Mouse (Mus musculus): ENCODE measurements around the gene Dntt. TPM values are rescaled to one million over a fixed set of nuclear protein-coding genes. Genes with fewer than 3 reads are reported as not detected.

The Dntt gene
- total RNA-seq, 1 experiment, result not detected

DNA sequence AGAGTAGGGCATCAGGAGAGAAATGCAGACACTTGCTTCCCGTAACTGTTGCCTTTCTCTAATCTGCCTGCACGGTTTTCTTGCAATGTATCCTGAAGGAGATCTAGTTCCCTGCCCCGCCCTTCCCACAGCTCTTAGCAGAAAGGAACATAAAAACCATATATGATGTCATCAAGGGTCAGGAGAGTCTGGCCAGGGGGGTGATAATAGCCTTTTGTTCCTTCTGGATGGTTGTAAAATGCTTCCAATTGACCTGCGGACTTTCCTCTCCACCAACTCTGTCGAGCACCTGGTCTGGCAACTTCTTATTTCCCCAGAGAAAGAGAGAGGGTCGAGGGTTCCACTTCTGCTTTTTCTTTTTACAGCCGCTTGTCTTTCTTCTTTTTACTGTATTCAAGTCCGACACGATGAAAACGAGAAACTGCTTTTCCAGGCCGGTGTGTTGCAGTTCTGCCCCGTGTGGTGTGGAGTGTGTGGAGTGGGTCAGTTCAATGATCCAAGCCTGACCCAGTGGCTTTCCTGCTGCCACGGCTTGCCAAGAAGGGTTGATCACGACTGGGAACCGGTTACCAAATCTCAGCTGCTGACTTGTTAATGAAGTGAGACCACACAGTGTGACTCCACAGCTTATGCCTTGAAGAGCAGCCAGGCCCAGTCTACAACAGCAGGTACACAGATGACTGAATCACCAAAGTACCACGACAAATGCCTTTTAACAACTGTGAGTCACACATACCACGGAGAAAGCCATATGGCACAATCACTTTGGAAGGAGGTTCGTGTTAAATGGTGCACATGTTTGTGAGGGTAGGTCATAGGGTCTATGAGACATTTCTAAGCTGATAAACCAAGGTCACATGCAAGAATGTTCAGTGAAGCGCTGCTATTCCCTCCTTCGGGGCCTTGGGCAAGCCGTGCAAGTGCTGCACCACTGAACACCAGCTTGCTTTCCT lies 33.4 kb upstream of the Dntt start:
- Histone ChIP-seq H3K9me3 (ENCODE audit: control insufficient read depth, insufficient read depth, low read depth, low read length) (0 out of 2 replicates have a peak, but pooled peaks cover under 1% of the 10 kb centered on the region), H3K4me3 (ENCODE audit: insufficient read depth in 1 of 2, low read depth in 1 of 2, low read length in 2 of 2, poor library complexity in 1 of 2, severe bottlenecking in 1 of 2) (no peak overlapping the region), H3K9ac (ENCODE audit: insufficient read depth, low read depth, low read length, poor library complexity, severe bottlenecking) (no peak overlapping the region), H3K36me3 (ENCODE audit: control insufficient read depth, insufficient read depth, low read length, poor library complexity, severe bottlenecking) (no peaks in the 10 kb centered on the region), H3K4me1 (ENCODE audit: control insufficient read depth in 2 of 2, insufficient read depth in 2 of 2, low read length in 2 of 2, poor library complexity in 1 of 2) (peaks cover 7 to 14% of the 10 kb centered on the region in 2 experiments; a peak in 3 of 4 replicates), H3K27ac (ENCODE audit: insufficient read depth, low read depth, low read length, poor library complexity, severe bottlenecking) (no peak overlapping the region)
- in situ Hi-C loops (cut with MboI; ENCODE audit: low sequenced_read_pairs in 2 of 2, unreplicated experiment in 2 of 2), result no loop called here
- TF ChIP-seq HCFC1 (IDR thresholded peaks at IDR 0.05; ENCODE audit: borderline replicate concordance, insufficient read depth, low read length), result no peak
- no peak for TF ChIP-seq CHD2 (IDR thresholded peaks at IDR 0.05; ENCODE audit: low read depth, low read length)
- no peak for TF ChIP-seq MAFK (IDR thresholded peaks at IDR 0.05; ENCODE audit: insufficient read depth, low read depth, low read length)
- TF ChIP-seq ZC3H11A (IDR thresholded peaks at IDR 0.05; ENCODE audit: borderline replicate concordance, low read depth, low read length), result no peak
- no peak for TF ChIP-seq ZNF384 (IDR thresholded peaks at IDR 0.05; ENCODE audit: low read depth, low read length)
- DNase-seq (ENCODE audit: low read depth, low spot score), result no peak

DNA sequence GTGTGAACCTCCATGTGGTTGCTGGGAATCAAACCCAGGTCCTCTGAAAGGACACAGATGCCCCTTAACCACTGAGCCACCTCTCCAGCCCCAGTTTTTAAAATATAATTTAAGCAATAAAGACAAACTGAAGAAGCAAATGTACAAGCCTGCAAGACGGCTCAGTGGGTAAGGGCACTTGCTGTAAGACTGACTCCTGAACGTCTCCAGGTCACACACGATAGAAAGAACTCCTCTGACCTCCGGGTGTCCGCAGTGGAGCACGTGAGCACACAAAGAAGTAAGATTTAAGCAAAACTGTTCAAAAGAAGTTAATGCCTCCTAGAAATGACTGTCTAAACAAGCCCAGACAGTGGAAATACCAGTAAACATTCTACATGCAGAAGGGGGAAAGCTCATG lies 32.4 kb upstream of the Dntt start:
- H3K9me3 ChIP-seq (ENCODE audit: control insufficient read depth, insufficient read depth, low read depth, low read length), result 0 out of 2 replicates have a peak, but pooled peaks cover 1% of the 10 kb centered on the region
- TF ChIP-seq CHD2 (IDR thresholded peaks at IDR 0.05; ENCODE audit: low read depth, low read length) (no peak), ZC3H11A (IDR thresholded peaks at IDR 0.05; ENCODE audit: borderline replicate concordance, low read depth, low read length) (no peak), MAFK (IDR thresholded peaks at IDR 0.05; ENCODE audit: insufficient read depth, low read depth, low read length) (no peak), HCFC1 (IDR thresholded peaks at IDR 0.05; ENCODE audit: borderline replicate concordance, insufficient read depth, low read length) (no peak), ZNF384 (IDR thresholded peaks at IDR 0.05; ENCODE audit: low read depth, low read length) (no peak)
- no peak overlapping the region for H3K9ac ChIP-seq (ENCODE audit: insufficient read depth, low read depth, low read length, poor library complexity, severe bottlenecking)
- no peaks in the 10 kb centered on the region for H3K36me3 ChIP-seq (ENCODE audit: control insufficient read depth, insufficient read depth, low read length, poor library complexity, severe bottlenecking)
- no peak for DNase-seq (ENCODE audit: low read depth, low spot score)
- H3K27ac ChIP-seq (ENCODE audit: insufficient read depth, low read depth, low read length, poor library complexity, severe bottlenecking), result no peak overlapping the region
- peaks cover 7 to 14% of the 10 kb centered on the region in 2 experiments; a peak in 3 of 4 replicates for H3K4me1 ChIP-seq (ENCODE audit: control insufficient read depth in 2 of 2, insufficient read depth in 2 of 2, low read length in 2 of 2, poor library complexity in 1 of 2)
- H3K4me3 ChIP-seq (ENCODE audit: insufficient read depth in 1 of 2, low read depth in 1 of 2, low read length in 2 of 2, poor library complexity in 1 of 2, severe bottlenecking in 1 of 2), result no peak overlapping the region
- in situ Hi-C loops (cut with MboI; ENCODE audit: low sequenced_read_pairs in 2 of 2, unreplicated experiment in 2 of 2), result no loop called here

GRCm38 (mm10) chr19:40998469-40999170 lies 30.5 kb upstream of the Dntt start:
- in situ Hi-C loops (cut with MboI; ENCODE audit: low sequenced_read_pairs in 2 of 2, unreplicated experiment in 2 of 2), result no loop called here
- DNase-seq (ENCODE audit: low read depth, low spot score), result no peak
- peaks cover 7 to 14% of the 10 kb centered on the region in 2 experiments; a peak in 3 of 4 replicates for H3K4me1 ChIP-seq (ENCODE audit: control insufficient read depth in 2 of 2, insufficient read depth in 2 of 2, low read length in 2 of 2, poor library complexity in 1 of 2)
- H3K4me3 ChIP-seq (ENCODE audit: insufficient read depth in 1 of 2, low read depth in 1 of 2, low read length in 2 of 2, poor library complexity in 1 of 2, severe bottlenecking in 1 of 2), result no peak overlapping the region
- no peaks in the 10 kb centered on the region for H3K36me3 ChIP-seq (ENCODE audit: control insufficient read depth, insufficient read depth, low read length, poor library complexity, severe bottlenecking)
- H3K9ac ChIP-seq (ENCODE audit: insufficient read depth, low read depth, low read length, poor library complexity, severe bottlenecking), result no peak overlapping the region
- TF ChIP-seq CHD2 (IDR thresholded peaks at IDR 0.05; ENCODE audit: low read depth, low read length), result no peak
- no peak for TF ChIP-seq ZC3H11A (IDR thresholded peaks at IDR 0.05; ENCODE audit: borderline replicate concordance, low read depth, low read length)
- TF ChIP-seq HCFC1 (IDR thresholded peaks at IDR 0.05; ENCODE audit: borderline replicate concordance, insufficient read depth, low read length), result no peak
- TF ChIP-seq ZNF384 (IDR thresholded peaks at IDR 0.05; ENCODE audit: low read depth, low read length), result no peak
- no peak for TF ChIP-seq MAFK (IDR thresholded peaks at IDR 0.05; ENCODE audit: insufficient read depth, low read depth, low read length)
- 0 out of 2 replicates have a peak, but pooled peaks cover 1% of the 10 kb centered on the region for H3K9me3 ChIP-seq (ENCODE audit: control insufficient read depth, insufficient read depth, low read depth, low read length)
- H3K27ac ChIP-seq (ENCODE audit: insufficient read depth, low read depth, low read length, poor library complexity, severe bottlenecking), result no peak overlapping the region

DNA sequence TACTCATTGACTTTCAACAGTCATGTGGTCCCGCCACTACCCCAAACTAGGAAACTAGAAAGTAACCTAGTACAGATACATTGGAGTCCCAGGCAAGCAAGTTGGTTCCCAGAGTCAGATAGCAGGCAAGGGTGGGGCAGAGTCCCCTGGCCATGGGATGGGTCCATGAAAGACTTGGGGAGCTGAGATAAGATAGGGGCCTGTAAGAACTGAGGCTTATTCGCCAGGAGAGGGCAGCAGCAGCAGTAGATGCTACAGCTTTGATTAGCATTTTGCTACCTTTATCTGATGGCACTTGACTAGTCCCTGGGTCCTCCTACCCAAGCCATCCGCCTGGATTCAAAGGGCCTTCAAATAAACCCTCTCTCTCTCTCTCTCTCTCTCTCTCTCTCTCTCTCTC lies 29.5 kb upstream of the Dntt start:
- Histone ChIP-seq H3K4me3 (ENCODE audit: insufficient read depth in 1 of 2, low read depth in 1 of 2, low read length in 2 of 2, poor library complexity in 1 of 2, severe bottlenecking in 1 of 2) (no peak overlapping the region), H3K36me3 (ENCODE audit: control insufficient read depth, insufficient read depth, low read length, poor library complexity, severe bottlenecking) (no peaks in the 10 kb centered on the region), H3K9ac (ENCODE audit: insufficient read depth, low read depth, low read length, poor library complexity, severe bottlenecking) (no peak overlapping the region), H3K9me3 (ENCODE audit: control insufficient read depth, insufficient read depth, low read depth, low read length) (0 out of 2 replicates have a peak, but pooled peaks cover 1% of the 10 kb centered on the region), H3K27ac (ENCODE audit: insufficient read depth, low read depth, low read length, poor library complexity, severe bottlenecking) (no peak overlapping the region), H3K4me1 (ENCODE audit: control insufficient read depth in 2 of 2, insufficient read depth in 2 of 2, low read length in 2 of 2, poor library complexity in 1 of 2) (peaks cover 2 to 8% of the 10 kb centered on the region in 2 experiments; a peak in 2 of 4 replicates)
- TF ChIP-seq CHD2 (IDR thresholded peaks at IDR 0.05; ENCODE audit: low read depth, low read length) (no peak), MAFK (IDR thresholded peaks at IDR 0.05; ENCODE audit: insufficient read depth, low read depth, low read length) (no peak), HCFC1 (IDR thresholded peaks at IDR 0.05; ENCODE audit: borderline replicate concordance, insufficient read depth, low read length) (no peak), ZNF384 (IDR thresholded peaks at IDR 0.05; ENCODE audit: low read depth, low read length) (no peak), ZC3H11A (IDR thresholded peaks at IDR 0.05; ENCODE audit: borderline replicate concordance, low read depth, low read length) (no peak)
- no peak for DNase-seq (ENCODE audit: low read depth, low spot score)
- in situ Hi-C loops (cut with MboI; ENCODE audit: low sequenced_read_pairs in 2 of 2, unreplicated experiment in 2 of 2), result no loop called here
